Comparison of ENCODE assay signal across 18 mouse cellular contexts in the genomic region with DNA sequence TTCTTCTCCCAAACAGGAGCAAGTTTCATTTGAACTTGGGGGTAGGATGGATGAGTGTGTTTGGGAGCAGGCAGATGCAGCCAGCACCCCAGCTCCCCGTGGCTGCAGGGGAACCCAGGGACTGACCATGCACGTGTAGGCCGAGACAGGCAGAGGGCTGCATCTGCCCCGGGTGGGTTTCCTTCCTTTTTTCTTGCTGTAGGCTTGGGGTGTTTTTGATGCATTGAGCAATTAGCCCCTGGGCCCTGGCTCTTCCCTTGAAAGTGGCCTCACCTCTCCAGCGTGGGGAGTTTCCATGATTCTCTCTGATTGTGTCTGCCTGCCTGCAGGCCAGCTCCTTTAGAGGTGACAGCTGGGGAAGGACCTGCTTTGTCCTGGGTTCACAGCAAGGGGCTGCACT. TPM values are rescaled to one million over a fixed set of nuclear protein-coding genes. Genes with fewer than 3 reads are reported as not detected.
DNase-seq lines count a peak whose midpoint lies in the region; ATAC-seq and TF ChIP-seq lines count a peak whose summit lies in the region.
"Had no signal": no experiment of that assay in that cellular context is flagged by ENCODE, and none has a peak within 500 bp of the region (broad histone marks: within the 10 kb centered on the region; RNA-seq: fewer than 3 reads in every experiment).

No protein-coding gene starts in this region.

- WGBS in midbrain, embryonic 10.5 days, result 47% methylated on average over 5 of the region's 5 CpGs

- ATAC-seq in granulocyte monocyte progenitor cell, adult 5-6 weeks (replicated peaks; ENCODE audit: poor library complexity, severe bottlenecking), result peak; percentile 87
- ATAC-seq: intestine, postnatal 0 days; Patski had no signal

- peaks cover 100% of the 10 kb centered on the region for H3K4me1 ChIP-seq in midbrain, embryonic 10.5 days

- peak overlapping the region; percentile 47; the same call in 1 of the 2 replicates for H3K27ac ChIP-seq in midbrain, embryonic 10.5 days (replicated peaks)
- H3K27ac ChIP-seq: limb, embryonic 12.5 days; neural tube, embryonic 12.5 days had no signal

- H3K4me3 ChIP-seq in midbrain, embryonic 10.5 days, result no peak overlapping the region
- H3K4me3 ChIP-seq: erythroblast, embryonic 14.5 days; limb, embryonic 12.5 days; neural tube, embryonic 12.5 days had no signal

- no peaks in the 10 kb centered on the region for H3K9me3 ChIP-seq in midbrain, embryonic 10.5 days (replicated peaks)
- H3K9me3 ChIP-seq: limb, embryonic 12.5 days; neural tube, embryonic 12.5 days had no signal

- DNase-seq in 416B (ENCODE audit: low read depth), result peak; percentile 37
- DNase-seq in brain, embryonic 14.5 days (ENCODE audit: low read depth), result peak; percentile 42
- no peak for DNase-seq in midbrain, embryonic 10.5 days (ENCODE audit: low spot score)
- no peak for DNase-seq in frontal cortex, postnatal 14 days (ENCODE audit: low spot score in 2 of 2)
- DNase-seq in right cerebral cortex, adult 18-20 months, result no peak
- DNase-seq in cerebellum, postnatal 14 days, result no peak
- DNase-seq: cerebellum, postnatal 10 days; gastrocnemius, postnatal 10 days; heart, postnatal 10 days; kidney, postnatal 25 days; lung, embryonic 14.5 days; thymus, postnatal 36 days had no signal

- no peak for TF ChIP-seq POLR2A in brain, embryonic 14.5 days (IDR thresholded peaks at IDR 0.05; ENCODE audit: borderline replicate concordance, extremely low read depth, insufficient read depth, insufficient read length, poor library complexity, severe bottlenecking)

- no peaks in the 10 kb centered on the region for H3K27me3 ChIP-seq in midbrain, embryonic 10.5 days (ENCODE audit: low read depth, poor library complexity, severe bottlenecking)
- H3K27me3 ChIP-seq: neural tube, embryonic 12.5 days had no signal

- TF ChIP-seq CTCF in brain, embryonic 14.5 days (IDR thresholded peaks at IDR 0.05; ENCODE audit: borderline replicate concordance, extremely low read depth, insufficient read depth, insufficient read length), result no peak

- H3K36me3 ChIP-seq in midbrain, embryonic 10.5 days, result peaks cover 95% of the 10 kb centered on the region
- H3K36me3 ChIP-seq: limb, embryonic 12.5 days had no signal

RNA-seq across cellular contexts. Expression of gene Mn1, which starts 15.7 kb away (rescaled TPM):
- polyA plus RNA-seq in brain, embryonic 14.5 days (2012; rRNA removed), result 46.8 and 54.3 TPM in 2 replicates
- total RNA-seq in granulocyte monocyte progenitor cell, adult 5-6 weeks (2014; fragmentation: Nextera tagmentation), result 0.64 TPM in 1 of 2 replicates, not detected in the other
- not detected in 2 replicates for total RNA-seq in granulocyte monocyte progenitor cell, adult 5-6 weeks (2017)
- 53.0 and 63.2 TPM in 2 replicates for polyA plus RNA-seq in midbrain, embryonic 10.5 days (2016; fragmentation: Nextera tagmentation; extraction: Ambion mirVana)

Comparison
In these comparisons a context has a peak if more than half of its experiments do, and no peak if none do; other contexts are left out.
1. DNase-seq: peak in 416B (single experiment) and brain, embryonic 14.5 days (single experiment); none in midbrain, embryonic 10.5 days (single experiment), frontal cortex, postnatal 14 days (0 of 2), right cerebral cortex, adult 18-20 months (single experiment) and cerebellum, postnatal 14 days (0 of 2).